Mouse (Mus musculus) urinary bladder, postnatal 4 days (tissue): ENCODE results near the gene Gm10436.
"Not testable (repeated sequence)": the region's sequence is repeated elsewhere in the genome, so short reads cannot be mapped to it uniquely, and the experiment has no call there.

ENCODE experiments used
- DNase-seq, 2 experiments: peaks; one replicate each; pipeline ENCODE4 v3.0.0; 2021 to 2022; ENCODE audit warnings: low spot score in 2 of 2

Gm10436 gene

DNA sequence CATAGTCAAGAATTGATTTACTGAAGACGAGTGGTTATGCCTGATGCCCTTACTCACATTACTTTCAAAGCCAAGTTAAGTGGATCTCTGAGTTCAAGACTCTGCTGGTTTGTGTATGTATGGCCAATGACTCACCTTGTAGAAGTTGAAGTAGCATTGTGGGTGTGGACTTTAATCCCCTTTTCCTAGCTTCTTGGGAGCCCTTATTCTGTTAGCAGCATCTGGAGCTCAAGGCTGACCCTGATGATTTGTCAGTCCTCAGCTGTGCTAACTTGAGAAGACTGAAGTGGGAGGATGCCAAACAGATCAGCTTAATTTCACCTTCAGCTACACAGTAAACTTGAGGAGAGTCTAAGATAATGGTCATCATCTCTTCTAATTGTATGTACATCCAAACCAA, at the start of gene Gm10436:
Gm10436 (minus strand) TSS at position 101 of the 400 bp plus-strand sequence.
- DNase-seq, result not testable (repeated sequence)

DNA sequence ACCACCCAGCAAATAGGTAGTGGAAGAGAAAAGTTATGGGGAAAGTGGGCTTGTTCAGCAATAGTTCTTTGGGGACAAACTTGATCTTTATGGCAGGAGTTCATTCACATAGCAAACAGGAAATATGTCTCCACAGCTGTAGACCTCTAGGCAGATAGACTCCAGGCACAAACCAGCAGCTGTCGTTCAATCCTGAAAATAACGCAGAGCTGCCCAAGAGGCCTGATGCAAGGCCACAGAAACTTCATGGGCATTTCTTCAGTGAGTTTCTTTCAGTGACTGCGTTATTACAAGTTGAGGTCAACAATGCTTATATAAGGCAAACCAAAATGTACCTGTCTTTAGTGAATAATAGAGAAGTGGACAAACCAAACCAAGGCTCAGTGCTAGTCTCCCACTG, 37.5 kb upstream of the Gm10436 start:
- no peak for DNase-seq

DNA sequence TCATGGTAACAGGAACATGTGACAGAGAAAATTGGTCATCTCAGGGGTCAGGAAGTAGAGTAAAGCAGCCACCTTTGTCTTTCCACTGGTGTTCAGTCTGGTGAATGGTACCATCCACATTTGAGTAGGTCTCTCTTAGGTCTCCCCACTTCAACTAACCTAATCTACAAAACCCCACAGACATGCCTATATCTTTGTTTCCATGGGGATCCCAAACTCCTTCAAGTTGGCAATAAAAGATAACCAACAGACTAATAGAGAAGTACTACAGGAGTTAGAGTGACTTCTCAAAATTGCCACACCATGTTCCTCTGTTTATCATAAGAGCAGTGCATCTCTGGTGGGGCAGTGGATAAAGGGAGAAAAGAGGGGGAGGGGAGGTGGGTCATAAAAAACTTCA, 36.2 kb upstream of the Gm10436 start:
- DNase-seq, result not testable (repeated sequence)

DNA sequence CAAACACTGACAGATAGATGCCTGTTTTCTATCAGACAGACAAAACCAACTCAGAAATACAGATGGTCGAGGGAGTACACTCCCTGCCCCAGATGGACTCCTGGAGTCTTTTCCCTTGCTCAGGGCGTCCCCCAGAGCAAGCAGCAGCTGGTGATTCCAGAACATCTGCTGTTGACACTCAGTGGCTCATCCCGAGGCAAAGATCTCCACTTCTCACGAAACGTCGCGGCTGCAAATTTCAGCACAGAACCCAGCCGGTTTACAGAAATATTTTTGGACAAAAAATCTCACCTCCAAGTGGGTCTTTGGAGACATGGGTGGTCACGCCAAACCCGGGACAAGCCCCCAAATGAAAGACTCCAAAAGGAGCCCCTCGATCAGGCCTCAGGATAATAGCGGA, 32.7 kb upstream of the Gm10436 start:
- no peak for DNase-seq

DNA sequence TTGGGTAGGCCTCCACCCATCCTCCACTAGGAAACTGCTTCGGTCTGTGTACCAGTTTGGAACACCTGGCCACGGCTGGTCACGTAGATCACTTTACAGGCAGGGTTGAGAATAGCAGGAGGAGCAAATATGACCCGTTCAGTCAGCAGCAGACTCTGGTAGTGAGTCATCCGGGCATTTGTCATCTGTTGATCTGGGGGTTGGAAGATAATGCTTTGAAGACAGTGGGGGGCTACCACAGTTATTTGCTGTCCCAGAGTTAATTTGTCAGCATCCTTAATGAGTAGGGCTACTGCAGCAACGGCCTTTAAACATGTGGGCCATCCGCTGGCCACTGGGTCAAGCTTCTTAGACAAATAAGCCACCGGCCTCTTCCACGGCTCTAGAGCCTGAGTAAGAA, 29.6 kb upstream of the Gm10436 start:
- DNase-seq, result not testable (repeated sequence)

DNA sequence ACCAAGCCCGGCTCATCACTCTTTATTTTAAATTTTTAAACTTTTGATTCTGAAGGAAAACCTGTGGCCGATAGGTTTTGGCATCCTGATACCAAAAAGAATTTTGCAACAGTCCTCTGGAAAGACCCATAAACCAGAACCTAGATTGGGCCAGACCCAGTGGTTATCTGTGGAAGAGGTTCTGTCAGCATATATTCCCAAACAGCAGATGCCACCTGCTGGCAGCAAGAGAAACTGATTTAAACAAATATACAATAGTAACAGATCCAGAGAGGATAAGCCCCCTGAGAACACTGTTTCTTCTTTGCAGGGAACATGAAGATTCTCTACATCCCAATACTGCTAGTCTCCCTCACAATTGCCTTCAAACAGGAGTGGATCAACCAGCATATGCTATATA, 20.9 kb upstream of the Gm10436 start:
- no peak for DNase-seq
